Mouse (Mus musculus) stomach, embryonic 16.5 days (tissue): Measurements from ENCODE around the gene Smad1. TPM values are rescaled to one million over a fixed set of nuclear protein-coding genes. Genes with fewer than 3 reads are reported as not detected.

Source experiments
- ATAC-seq: fragments of 200-750 bp; cut with Nextera tagmentation; 2 replicates; pipeline ENCODE4 v1.8.0; 2017; ENCODE audit warnings: moderate number of reproducible peaks, moderate TSS enrichment; ENCODE audit not compliant: insufficient read depth, low FRiP score
- H3K27ac ChIP-seq: fragments of 300-500 bp; sonication (generic); 2 replicates; pipeline ENCODE4 v1.5.1; 2014; ENCODE audit warnings: low read length
- H3K27me3 ChIP-seq: fragments of 300-500 bp; sonication (generic); 2 replicates; pipeline ENCODE4 v1.6.1; 2014; ENCODE audit warnings: low read length, control low read depth, mixed read lengths; ENCODE audit not compliant: control insufficient read depth, insufficient read depth
- H3K36me3 ChIP-seq: fragments of 300-500 bp; sonication (generic); 2 replicates; pipeline ENCODE4 v1.6.1; 2014; ENCODE audit warnings: low read length; ENCODE audit not compliant: control insufficient read depth, insufficient read depth
- H3K4me1 ChIP-seq: fragments of 300-500 bp; sonication (generic); 2 replicates; pipeline ENCODE4 v1.6.1; 2014; ENCODE audit warnings: low read length, control low read depth, mixed read lengths; ENCODE audit not compliant: control insufficient read depth, insufficient read depth
- H3K4me2 ChIP-seq: fragments of 300-500 bp; sonication (generic); 2 replicates; pipeline ENCODE4 v1.6.1; 2014; ENCODE audit warnings: low read depth, low read length, mixed read lengths
- H3K4me3 ChIP-seq: fragments of 300-500 bp; sonication (generic); replicated peaks from 2 replicates; pipeline ENCODE4 v1.5.1; 2014; ENCODE audit warnings: mild to moderate bottlenecking, low read length
- H3K9ac ChIP-seq: fragments of 300-500 bp; sonication (generic); 2 replicates; pipeline ENCODE4 v1.6.1; 2014; ENCODE audit warnings: low read length
- H3K9me3 ChIP-seq: fragments of 300-500 bp; sonication (generic); replicated peaks from 2 replicates; pipeline ENCODE4 v1.6.1; 2016; ENCODE audit warnings: low read length, control low read depth; ENCODE audit not compliant: control insufficient read depth
- WGBS: fragments of 180-500 bp; shearing (Covaris S2); extraction: QIAGEN DNeasy Blood & Tissue Kit; methylation state at CpG from one replicate; pipeline ENCODE4 v1.1.7; 2014; 5-methylcytosine and 5-hydroxymethylcytosine counted together
- polyA plus RNA-seq: library from polyadenylated mRNA; unstranded; fragments of >200 nt; fragmentation: Nextera tagmentation; extraction: Ambion mirVana; gene quantifications from 2 replicates; pipeline ENCODE4 v1.2.1, GENCODE M21; 2015

The Smad1 gene
- polyA plus RNA-seq, 1 experiment from 2014 or later, result 37.4 TPM

GRCm38 (mm10) chr8:79301548-79301947 is 97.8 kb downstream of the Smad1 start:
- H3K4me2 ChIP-seq, result no peak overlapping the region
- WGBS, result 69% methylated on average over 3 of the region's 3 CpGs
- no peak; the same call in 1 of the 2 replicates for ATAC-seq

GRCm38 (mm10) chr8:79299704-79300103 is 99.6 kb downstream of the Smad1 start:
- H3K4me1 ChIP-seq, result peaks cover 8% of the 10 kb centered on the region
- no peak overlapping the region for H3K4me3 ChIP-seq
- no peak overlapping the region for H3K4me2 ChIP-seq
- H3K9me3 ChIP-seq, result no peaks in the 10 kb centered on the region
- H3K27ac ChIP-seq, result no peak overlapping the region
- no peak for ATAC-seq
- WGBS, result 72% methylated on average over 5 of the region's 5 CpGs
- H3K36me3 ChIP-seq, result no peaks in the 10 kb centered on the region
- no peaks in the 10 kb centered on the region for H3K27me3 ChIP-seq
- no peak overlapping the region for H3K9ac ChIP-seq

More at GRCm38 (mm10) chr8:79301548-79301947, 97.8 kb downstream of the Smad1 start:
- peak overlapping the region; percentile 27; the same call in 1 of the 2 replicates for H3K27ac ChIP-seq
- H3K4me3 ChIP-seq, result no peak overlapping the region
- no peaks in the 10 kb centered on the region for H3K9me3 ChIP-seq
- H3K27me3 ChIP-seq, result no peaks in the 10 kb centered on the region
- H3K9ac ChIP-seq, result no peak overlapping the region
- 0 out of 2 replicates have a peak, but pooled peaks cover 4% of the 10 kb centered on the region for H3K4me1 ChIP-seq
- no peaks in the 10 kb centered on the region for H3K36me3 ChIP-seq

DNA sequence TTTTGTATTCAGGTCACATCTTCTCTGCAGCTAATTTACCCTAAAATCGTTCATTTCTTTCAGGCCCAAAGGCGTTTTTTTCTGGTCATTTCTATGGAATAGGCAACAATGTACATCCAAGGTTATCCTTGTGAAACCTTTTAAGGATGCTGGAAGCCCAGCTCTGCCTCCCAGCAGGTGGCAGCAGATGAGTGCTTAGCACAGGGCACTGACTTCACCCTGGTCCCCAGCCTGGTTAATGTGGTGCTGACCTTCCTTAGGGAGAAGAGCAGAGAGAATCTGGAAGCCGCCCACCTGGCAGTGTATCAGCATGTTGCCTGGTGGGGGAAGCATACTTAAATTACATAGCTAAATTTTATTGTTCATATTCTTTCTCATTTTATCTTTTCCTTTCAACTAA is 101.6 kb downstream of the Smad1 start:
- WGBS, result 41% methylated on average over 3 of the region's 3 CpGs
- H3K9me3 ChIP-seq, result no peaks in the 10 kb centered on the region
- H3K4me1 ChIP-seq, result peaks cover 15% of the 10 kb centered on the region
- no peak overlapping the region for H3K4me3 ChIP-seq
- no peaks in the 10 kb centered on the region for H3K27me3 ChIP-seq
- H3K9ac ChIP-seq, result no peak overlapping the region
- H3K4me2 ChIP-seq, result no peak overlapping the region
- no peak for ATAC-seq
- H3K27ac ChIP-seq, result no peak overlapping the region
- no peaks in the 10 kb centered on the region for H3K36me3 ChIP-seq

GRCm38 (mm10) chr8:79295276-79296105 is 103.8 kb downstream of the Smad1 start:
- H3K4me2 ChIP-seq, result peak overlapping the region; percentile 66
- no peaks in the 10 kb centered on the region for H3K36me3 ChIP-seq
- H3K9me3 ChIP-seq, result no peaks in the 10 kb centered on the region
- H3K4me1 ChIP-seq, result peaks cover 14% of the 10 kb centered on the region
- no peaks in the 10 kb centered on the region for H3K27me3 ChIP-seq
- peak overlapping the region; percentile 84 for H3K9ac ChIP-seq
- 10% methylated on average over 18 of the region's 18 CpGs for WGBS
- peak overlapping the region; percentile 98 for H3K27ac ChIP-seq
- H3K4me3 ChIP-seq, result peak overlapping the region; percentile 69
- ATAC-seq, result no peak

DNA sequence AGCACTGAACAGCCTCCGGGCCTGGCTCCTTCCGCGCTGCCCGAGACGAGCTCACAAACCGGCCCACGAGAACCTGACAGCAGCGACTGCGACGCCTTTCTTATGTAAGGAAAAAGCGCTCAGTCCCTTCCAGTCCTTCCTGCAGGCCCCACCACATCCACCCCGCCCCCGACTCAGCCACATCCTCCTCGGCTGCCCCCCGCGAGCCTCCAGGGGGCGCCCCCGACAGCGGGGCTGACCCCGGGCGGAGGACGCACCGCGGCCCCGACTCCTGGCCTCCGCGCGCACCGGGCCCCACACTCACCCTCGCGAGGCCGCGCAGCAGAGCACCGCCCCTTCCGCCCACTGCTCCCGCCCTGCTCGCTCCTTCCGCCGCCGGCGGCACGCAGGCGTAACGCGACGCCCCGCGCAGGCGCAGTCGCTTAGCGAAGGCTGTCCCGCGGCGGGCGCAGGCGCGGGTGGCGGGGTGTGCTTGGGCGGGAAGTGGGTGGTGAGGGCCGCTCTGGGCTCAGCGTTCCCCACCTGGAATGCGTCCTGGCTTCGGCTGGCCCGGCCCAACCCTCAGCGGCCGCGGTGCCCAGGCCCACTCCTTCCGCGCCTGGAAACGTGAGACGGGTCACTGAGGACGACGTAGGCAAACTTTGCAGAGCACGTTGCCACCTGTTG is 104.6 kb downstream of the Smad1 start, which contains the start of gene Mmaa:
Gene Mmaa, minus strand, starts transcription at position 328 of the 666 bp plus-strand sequence.
- Histone ChIP-seq H3K9ac (peak within 1 kb of the TSS; percentile 84), H3K4me2 (peak within 1 kb of the TSS; percentile 69), H3K36me3 (no peaks in the 10 kb centered on the region), H3K27me3 (no peaks in the 10 kb centered on the region), H3K4me1 (peaks cover 14% of the 10 kb centered on the region), H3K9me3 (no peaks in the 10 kb centered on the region), H3K27ac (peak within 1 kb of the TSS; percentile 98), H3K4me3 (peak within 1 kb of the TSS; percentile 69)
- ATAC-seq, result peak; percentile 98
- WGBS, result under 1% methylated on average over 67 of the region's 74 CpGs

DNA sequence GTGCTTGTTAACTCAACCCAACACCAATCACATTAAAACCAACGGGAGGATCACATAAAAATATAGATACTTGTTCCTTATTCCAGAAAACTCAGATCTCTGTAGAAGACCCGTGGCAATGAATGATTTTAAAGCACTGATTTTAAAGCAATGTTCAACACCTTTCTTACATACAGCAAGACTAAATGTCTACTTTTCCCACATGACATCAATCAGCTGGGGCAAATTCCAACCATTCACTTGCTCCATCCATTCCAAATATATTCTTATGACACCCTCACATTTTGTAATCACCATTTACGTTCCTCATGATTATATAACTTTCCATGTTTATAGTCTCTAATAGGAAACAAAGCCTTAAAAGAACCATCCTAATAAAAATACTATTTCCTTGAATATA is 105.5 kb downstream of the Smad1 start:
- Histone ChIP-seq H3K36me3 (no peaks in the 10 kb centered on the region), H3K9ac (no peak overlapping the region; the same call in 1 of the 2 replicates), H3K27me3 (no peaks in the 10 kb centered on the region), H3K4me2 (peak overlapping the region; percentile 69), H3K4me3 (peak overlapping the region; percentile 69), H3K9me3 (no peaks in the 10 kb centered on the region), H3K4me1 (peaks cover 14% of the 10 kb centered on the region), H3K27ac (peak overlapping the region; percentile 23; the same call in 1 of the 2 replicates)
- ATAC-seq, result no peak
- 42% methylated on average over 3 of the region's 3 CpGs for WGBS

DNA sequence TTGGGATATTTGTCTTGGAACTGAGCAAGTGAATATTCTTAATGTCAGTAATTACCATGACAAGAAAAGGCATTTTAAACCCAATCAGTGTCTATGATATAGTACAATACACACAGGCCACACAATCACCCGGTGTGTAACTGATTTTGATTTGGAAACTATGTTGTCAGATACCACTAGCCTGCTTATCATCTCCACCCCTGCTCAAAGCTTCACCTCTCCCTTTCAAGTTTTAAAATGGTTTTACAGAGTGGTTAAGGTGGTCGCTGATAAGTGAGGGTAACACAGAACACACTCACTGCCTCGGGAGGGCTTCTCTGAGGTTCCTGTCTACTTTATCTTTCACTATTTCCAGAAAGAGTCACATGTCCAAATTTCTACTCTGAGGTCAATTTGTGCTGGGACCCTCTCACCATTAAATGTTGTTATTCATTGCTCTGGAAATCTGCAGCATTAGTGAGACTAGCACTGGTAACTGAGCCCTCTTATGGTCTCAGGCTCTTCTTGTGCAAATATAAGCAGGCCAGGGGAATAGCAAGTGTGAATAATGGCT is 106.5 kb downstream of the Smad1 start:
- Histone ChIP-seq H3K9me3 (no peaks in the 10 kb centered on the region), H3K27ac (peak overlapping the region; percentile 12; the same call in 1 of the 2 replicates), H3K4me3 (no peak overlapping the region), H3K9ac (peak overlapping the region; percentile 58), H3K27me3 (no peaks in the 10 kb centered on the region), H3K4me1 (peaks cover 14% of the 10 kb centered on the region), H3K4me2 (0 out of 2 replicates have a peak overlapping the region, but pooled peaks have one; percentile 1), H3K36me3 (no peaks in the 10 kb centered on the region)
- 62% methylated on average over 3 of the region's 3 CpGs for WGBS
- no peak for ATAC-seq

DNA sequence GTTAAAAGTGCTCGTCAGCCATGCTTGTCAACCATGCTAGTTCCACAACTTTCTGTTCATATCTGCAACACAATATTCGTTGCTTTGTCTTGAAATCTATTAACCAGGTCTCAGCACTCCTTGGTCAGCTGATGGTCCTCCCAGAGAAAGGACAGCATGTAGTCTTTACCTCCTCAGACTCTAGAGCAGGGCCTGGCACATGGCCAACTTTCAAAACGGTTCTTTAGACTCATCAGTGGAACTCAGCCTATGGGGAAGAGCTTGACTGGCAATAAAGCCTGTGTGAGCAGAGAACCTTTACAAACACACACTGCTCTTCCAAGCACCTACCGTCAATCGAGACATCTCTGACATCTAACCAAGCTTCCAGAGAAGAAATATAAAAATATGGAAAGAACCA is 109.7 kb downstream of the Smad1 start:
- no peak overlapping the region for H3K4me2 ChIP-seq
- H3K4me3 ChIP-seq, result no peak overlapping the region
- 73% methylated on average over 5 of the region's 5 CpGs for WGBS

GRCm38 (mm10) chr8:79288681-79289080 is 110.6 kb downstream of the Smad1 start:
- ATAC-seq, result no peak
- Histone ChIP-seq H3K4me3 (no peak overlapping the region), H3K9me3 (no peaks in the 10 kb centered on the region), H3K4me2 (no peak overlapping the region), H3K36me3 (no peaks in the 10 kb centered on the region), H3K27ac (no peak overlapping the region), H3K27me3 (no peaks in the 10 kb centered on the region), H3K9ac (no peak overlapping the region), H3K4me1 (peaks cover 10% of the 10 kb centered on the region)
- 43% methylated on average over 2 of the region's 2 CpGs for WGBS

More for the DNA sequence above, 109.7 kb downstream of the Smad1 start:
- Histone ChIP-seq H3K27ac (no peak overlapping the region), H3K4me1 (peaks cover 10% of the 10 kb centered on the region), H3K9ac (no peak overlapping the region), H3K36me3 (no peaks in the 10 kb centered on the region), H3K27me3 (no peaks in the 10 kb centered on the region), H3K9me3 (no peaks in the 10 kb centered on the region)
- no peak for ATAC-seq
